Mouse (Mus musculus) olfactory bulb, adult 2 months (tissue): ENCODE results near the gene Pklr.

Experiments used
- CTCF ChIP-seq: fragments of 200-500 bp; IDR thresholded peaks from 2 replicates; pipeline ENCODE4 v1.5.1; 2012; ENCODE audit warnings: low read depth, mild to moderate bottlenecking, low read length, moderate library complexity; ENCODE audit not compliant: insufficient read depth
- POLR2A ChIP-seq: fragments of 200-500 bp; IDR thresholded peaks from 2 replicates; pipeline ENCODE4 v1.6.1; 2012; ENCODE audit warnings: mild to moderate bottlenecking, low read depth, low read length, moderate library complexity; ENCODE audit not compliant: insufficient read depth

GRCm38 (mm10) chr3:89182531-89183057, 46.7 kb downstream of the Pklr start:
- TF ChIP-seq CTCF: no peak
- no peak for TF ChIP-seq POLR2A
